Mouse (Mus musculus) CD4-positive naive resting alpha-beta T cell, adult 76 days (primary cell): Measurements from ENCODE around the gene Actn3. TPM values are rescaled to one million over a fixed set of nuclear protein-coding genes. Genes with fewer than 3 reads are reported as not detected.

ENCODE experiments used
- total RNA-seq: library from RNA; stranded (reverse); gene quantifications from one replicate; pipeline ENCODE4 v1.2.4, GENCODE M21; 2023

Actn3 gene
- total RNA-seq: not detected

GRCm38 (mm10) chr19:4877785-4878184 lies at the start of gene Actn3:
Actn3 (minus strand) TSS chr19:4877909.

DNA sequence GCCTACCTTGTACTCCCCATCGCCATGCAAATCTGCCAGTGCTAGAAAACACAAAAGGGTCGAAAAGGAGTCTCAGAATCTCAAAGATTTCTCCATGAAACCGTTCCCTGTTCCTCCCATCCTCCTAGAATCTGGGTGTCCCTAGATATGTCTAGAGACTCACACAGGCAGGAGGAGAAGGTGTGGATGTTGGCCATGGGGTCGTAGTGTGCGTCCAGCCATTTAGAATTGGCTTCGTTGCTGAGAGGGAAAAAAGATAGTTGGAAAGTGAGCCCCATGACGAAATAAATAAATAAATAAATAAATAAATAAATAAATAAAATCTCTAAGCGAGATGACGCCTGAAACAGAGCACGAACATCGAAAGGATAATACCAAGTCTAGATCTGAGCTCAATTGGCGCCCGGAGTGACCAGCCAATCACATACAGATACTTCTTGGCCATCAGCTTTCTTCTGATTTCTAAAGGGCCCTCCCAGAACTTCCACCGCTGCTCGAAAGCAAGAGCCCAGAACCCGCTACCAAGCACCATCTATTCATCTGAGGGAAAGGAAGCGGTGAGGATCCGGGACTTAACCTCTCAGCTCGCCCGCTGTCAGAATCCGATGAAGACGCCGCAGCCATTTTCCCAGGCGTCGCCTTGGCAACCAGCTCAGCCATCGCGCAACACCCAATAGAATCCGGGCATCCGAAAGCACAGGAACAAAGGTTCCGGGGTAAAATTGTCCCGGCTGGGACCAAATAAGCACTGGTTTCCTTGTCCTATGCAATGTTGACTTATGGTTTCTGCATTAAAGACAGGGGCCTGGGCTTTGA lies 28.5 kb upstream of the Actn3 start, which contains the start of gene Bbs1:
Bbs1 (minus strand) TSS at position 650 of the 816 bp plus-strand sequence.

DNA sequence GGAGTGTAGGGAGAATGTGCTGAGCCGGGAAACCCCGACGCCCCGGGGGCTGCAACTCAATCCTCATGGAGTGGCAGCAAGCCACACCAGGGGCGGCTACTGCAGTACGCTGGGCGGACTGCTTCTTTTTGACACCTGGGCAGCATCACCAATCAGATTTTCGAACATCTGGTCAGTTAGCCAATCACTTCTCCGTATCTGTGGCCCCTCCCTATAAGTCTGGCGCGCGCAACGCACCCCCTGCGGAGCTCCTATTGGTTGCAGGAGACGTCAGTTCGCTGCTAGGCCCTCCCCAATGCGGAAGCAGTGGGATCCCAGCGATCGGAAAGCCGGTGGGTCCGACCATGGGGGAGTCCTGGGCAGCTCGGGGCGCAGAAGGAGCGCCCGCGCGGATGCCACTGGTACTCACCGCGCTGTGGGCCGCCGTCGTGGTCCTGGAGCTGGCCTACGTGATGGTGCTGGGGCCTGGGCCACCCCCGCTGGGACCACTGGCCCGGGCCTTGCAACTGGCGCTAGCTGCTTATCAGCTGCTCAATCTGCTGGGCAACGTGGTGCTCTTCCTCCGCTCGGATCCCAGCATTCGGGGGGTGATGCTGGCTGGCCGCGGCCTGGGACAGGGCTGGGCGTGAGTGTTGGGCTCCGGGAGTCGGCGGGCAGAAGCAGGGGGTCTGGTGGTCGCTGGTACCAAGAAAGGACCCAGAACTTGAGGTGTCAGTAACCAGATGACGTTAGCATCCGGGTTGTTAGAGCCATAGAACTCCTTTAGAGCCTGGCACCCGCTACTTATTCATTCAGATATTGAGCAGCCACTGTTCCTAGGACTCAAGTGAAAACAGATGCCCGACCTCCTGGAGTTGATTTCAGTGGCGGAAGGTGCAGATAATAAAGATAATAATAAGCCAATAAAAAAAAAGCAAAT lies 955 bp upstream of the Actn3 start, which contains the start of gene Zdhhc24:
Zdhhc24 (plus strand) TSS at position 264 of the 919 bp plus-strand sequence.

GRCm38 (mm10) chr19:4854552-4855469 lies 22.9 kb downstream of the Actn3 start, which contains the start of gene Ctsf:
Ctsf (plus strand) TSS chr19:4855130.

DNA sequence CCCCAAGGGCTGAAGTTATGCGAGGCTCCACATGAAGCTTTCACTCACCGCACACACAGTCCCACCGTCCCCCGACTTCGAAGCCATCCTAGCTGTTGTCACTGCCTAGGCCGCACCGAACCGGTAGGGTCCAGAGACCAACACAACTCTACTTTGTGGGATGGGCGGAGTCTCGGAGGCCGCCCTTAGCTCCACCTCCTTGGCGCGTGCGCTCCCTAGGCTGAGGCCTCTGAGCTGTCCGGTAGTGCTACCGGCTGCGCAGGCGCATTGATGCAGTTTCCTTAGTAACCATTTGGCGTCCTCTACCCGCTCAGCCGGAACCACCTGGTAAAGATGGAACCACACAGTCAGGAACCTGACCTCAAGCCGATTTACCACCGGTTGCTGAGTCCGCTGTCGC lies 38.6 kb downstream of the Actn3 start, which contains the start of the genes Ccs and Ccdc87:
Ccs (minus strand) TSS at position 184 of the 400 bp plus-strand sequence.
Ccdc87 (plus strand) TSS at position 218 of the 400 bp plus-strand sequence.

Other genes with a start within 250 kb of the Actn3 start
- not detected for gene Gm960, start 179.2 kb downstream of the Actn3 start, total RNA-seq
- not detected for gene Sptbn2, start 166.7 kb downstream of the Actn3 start, total RNA-seq
- gene Rbm4b, start 121.4 kb downstream of the Actn3 start, total RNA-seq: 27.9 TPM
- gene Rbm4, start 84.0 kb downstream of the Actn3 start, total RNA-seq: 81.1 TPM
- gene Gm21992, start 66.3 kb downstream of the Actn3 start, total RNA-seq: 26.8 TPM
- gene Rbm14, start 66.3 kb downstream of the Actn3 start, total RNA-seq: 92.3 TPM
- gene Ccs, start 38.6 kb downstream of the Actn3 start, total RNA-seq: 42.2 TPM
- not detected for gene Ccdc87, start 38.5 kb downstream of the Actn3 start, total RNA-seq
- gene Ctsf, start 22.8 kb downstream of the Actn3 start, total RNA-seq: 11.4 TPM
- gene Zdhhc24, start 759 bp upstream of the Actn3 start, total RNA-seq: 4.9 TPM
- gene Bbs1, start 28.7 kb upstream of the Actn3 start, total RNA-seq: 2.5 TPM
- 57.1 TPM for gene Dpp3, start 50.4 kb upstream of the Actn3 start, total RNA-seq
- gene Peli3, start 65.2 kb upstream of the Actn3 start, total RNA-seq: 1.9 TPM
- gene Mrpl11, start 84.2 kb upstream of the Actn3 start, total RNA-seq: 31.1 TPM
- 0.29 TPM for gene Npas4, start 112.4 kb upstream of the Actn3 start, total RNA-seq
- gene Slc29a2, start 146.0 kb upstream of the Actn3 start, total RNA-seq: 2.2 TPM
- gene B4gat1, start 160.9 kb upstream of the Actn3 start, total RNA-seq: 4.0 TPM
- gene AC124502.3, start 161.0 kb upstream of the Actn3 start, total RNA-seq: 0.79 TPM
- gene Brms1, start 163.4 kb upstream of the Actn3 start, total RNA-seq: 63.2 TPM
- gene Rin1, start 172.6 kb upstream of the Actn3 start, total RNA-seq: 3.2 TPM
- gene Cd248, start 190.2 kb upstream of the Actn3 start, total RNA-seq: not detected
- gene Tmem151a, start 207.6 kb upstream of the Actn3 start, total RNA-seq: not detected
- gene Yif1a, start 210.6 kb upstream of the Actn3 start, total RNA-seq: 19.2 TPM
- gene Cnih2, start 220.6 kb upstream of the Actn3 start, total RNA-seq: 3.4 TPM
- 90.7 TPM for gene Rab1b, start 229.2 kb upstream of the Actn3 start, total RNA-seq
- 20.2 TPM for gene Klc2, start 240.7 kb upstream of the Actn3 start, total RNA-seq